Mouse (Mus musculus) testis, adult 2 months (tissue): ENCODE results near the gene Chchd6.

Experiments used
- CTCF ChIP-seq: fragments of 200-500 bp; IDR thresholded peaks from 2 replicates; pipeline ENCODE4 v1.5.1; 2012; ENCODE audit warnings: low read depth, mild to moderate bottlenecking, inconsistent platforms, low read length, moderate library complexity; ENCODE audit not compliant: control insufficient read depth, insufficient read depth, insufficient replicate concordance
- POLR2A ChIP-seq: fragments of 200-500 bp; IDR thresholded peaks from 2 replicates; pipeline ENCODE4 v1.6.1; 2012; ENCODE audit warnings: low read depth, mild to moderate bottlenecking, inconsistent platforms, low read length, moderate library complexity; ENCODE audit not compliant: control insufficient read depth

GRCm38 (mm10) chr6:89431920-89432482 lies 163.5 kb downstream of the Chchd6 start:
- TF ChIP-seq CTCF = no peak
- TF ChIP-seq POLR2A = no peak
